Mouse (Mus musculus) ES-Bruce4 (cell line): ENCODE data around the gene Thrap3. TPM values are rescaled to one million over a fixed set of nuclear protein-coding genes. Genes with fewer than 3 reads are reported as not detected.
A peak's percentile ranks its signal among the peaks of the same experiment; 100 is the strongest.
"Not testable (repeated sequence)": the region's sequence is repeated elsewhere in the genome, so short reads cannot be mapped to it uniquely, and the experiment has no call there.

Experiments
- H3K27ac ChIP-seq: 2 replicates; pipeline ENCODE4 v1.5.1; 2012; ENCODE audit warnings: low read length, inconsistent platforms; ENCODE audit not compliant: insufficient read depth
- H3K27me3 ChIP-seq: 2 replicates; pipeline ENCODE4 v1.6.1; 2012; ENCODE audit warnings: mild to moderate bottlenecking, low read length, inconsistent platforms; ENCODE audit not compliant: control insufficient read depth, poor library complexity, insufficient read depth, severe bottlenecking
- H3K36me3 ChIP-seq: 2 replicates; pipeline ENCODE4 v1.6.1; 2012; ENCODE audit warnings: inconsistent platforms, mild to moderate bottlenecking, low read length, moderate library complexity; ENCODE audit not compliant: control insufficient read depth, poor library complexity, insufficient read depth, severe bottlenecking
- H3K4me1 ChIP-seq: one replicate; pipeline ENCODE4 v1.8.1; 2011; ENCODE audit warnings: low read length; ENCODE audit not compliant: control insufficient read depth, insufficient read depth
- H3K4me3 ChIP-seq: 2 replicates; pipeline ENCODE4 v1.5.1; 2011; ENCODE audit warnings: low read depth, mild to moderate bottlenecking, low read length
- H3K9ac ChIP-seq: 2 replicates; pipeline ENCODE4 v1.6.1; 2012; ENCODE audit warnings: low read depth, mild to moderate bottlenecking, inconsistent platforms; ENCODE audit not compliant: poor library complexity, severe bottlenecking
- H3K9me3 ChIP-seq: replicated peaks from 2 replicates; pipeline ENCODE4 v1.6.1; 2012; ENCODE audit warnings: mild to moderate bottlenecking, low read length, inconsistent platforms; ENCODE audit not compliant: control insufficient read depth, poor library complexity, insufficient read depth, severe bottlenecking
- CTCF ChIP-seq: IDR thresholded peaks from one replicate; pipeline ENCODE4 v1.8.1; 2011; ENCODE audit warnings: low read depth, low read length
- EP300 ChIP-seq: IDR thresholded peaks from 2 replicates; pipeline ENCODE4 v1.6.1; 2011; ENCODE audit warnings: low read depth, low read length; ENCODE audit not compliant: insufficient read depth
- POLR2A ChIP-seq: IDR thresholded peaks from one replicate; pipeline ENCODE4 v1.8.1; 2011; ENCODE audit warnings: low read length; ENCODE audit not compliant: insufficient read depth
- polyA plus RNA-seq: library from polyadenylated mRNA; stranded (reverse); fragments of >200 nt; gene quantifications from 2 replicates; pipeline ENCODE4 v1.2.4, GENCODE M21; 2011; ENCODE audit warnings: low read depth; ENCODE audit not compliant: missing spikeins, insufficient read depth, insufficient read length

Thrap3 gene
- polyA plus RNA-seq, 1 experiment = 495 TPM

GRCm38 (mm10) chr4:126222631-126223030 lies 20.1 kb upstream of the Thrap3 start:
- no peak overlapping the region for H3K9ac ChIP-seq
- H3K9me3 ChIP-seq = no peaks in the 10 kb centered on the region
- H3K36me3 ChIP-seq = no peaks in the 10 kb centered on the region
- H3K27me3 ChIP-seq = no peaks in the 10 kb centered on the region
- no peaks in the 10 kb centered on the region for H3K4me1 ChIP-seq
- no peak overlapping the region for H3K27ac ChIP-seq
- TF ChIP-seq EP300 = no peak
- no peak for TF ChIP-seq CTCF
- TF ChIP-seq POLR2A = no peak
- peak overlapping the region; percentile 38 for H3K4me3 ChIP-seq

DNA sequence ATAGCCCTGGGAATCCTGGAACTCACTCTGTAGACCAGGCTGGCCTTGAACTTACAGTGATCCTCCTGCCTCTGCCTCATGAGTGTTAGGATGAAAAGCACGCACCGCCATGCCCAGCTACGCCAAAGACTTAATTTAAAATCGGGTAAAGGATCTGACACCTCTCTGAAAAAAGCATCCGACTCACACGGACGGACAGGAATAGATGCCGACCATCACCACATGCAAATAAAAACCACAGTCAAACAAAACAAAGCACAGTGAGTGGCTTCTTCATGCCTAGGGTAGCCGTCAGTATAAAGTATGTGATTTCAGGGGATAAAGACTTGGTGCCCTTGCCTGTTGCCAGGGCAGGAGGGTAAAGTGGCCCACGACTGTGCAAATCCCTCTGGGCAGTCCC lies 17.5 kb upstream of the Thrap3 start:
- H3K9me3 ChIP-seq = no peaks in the 10 kb centered on the region
- H3K9ac ChIP-seq = no peak overlapping the region
- no peaks in the 10 kb centered on the region for H3K27me3 ChIP-seq
- H3K4me3 ChIP-seq = no peak overlapping the region
- TF ChIP-seq CTCF = no peak
- TF ChIP-seq POLR2A = no peak
- TF ChIP-seq EP300 = no peak
- H3K36me3 ChIP-seq = no peaks in the 10 kb centered on the region
- H3K27ac ChIP-seq = no peak overlapping the region
- no peaks in the 10 kb centered on the region for H3K4me1 ChIP-seq

DNA sequence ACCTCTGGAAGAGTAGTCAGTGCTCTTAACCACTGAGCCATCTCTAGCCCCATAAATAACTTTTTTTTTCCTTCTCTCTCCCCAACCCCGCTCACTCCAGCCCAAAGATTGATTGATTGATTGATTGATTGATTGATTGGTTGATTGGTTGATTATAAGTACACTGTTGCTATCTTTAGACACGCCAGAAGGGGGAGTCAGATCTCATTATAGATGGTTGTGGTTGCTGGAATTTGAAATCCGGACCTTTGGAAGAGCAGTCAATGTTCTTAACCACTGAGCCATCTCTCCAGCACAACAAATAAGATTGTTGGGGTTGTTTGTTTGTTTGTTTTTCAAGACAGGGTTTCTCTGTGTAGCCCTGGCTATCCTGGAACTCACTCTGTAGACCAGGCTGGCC lies 17.0 kb upstream of the Thrap3 start:
- not testable (repeated sequence) for H3K27ac ChIP-seq, H3K36me3 ChIP-seq, H3K27me3 ChIP-seq, H3K9ac ChIP-seq, H3K4me1 ChIP-seq, H3K9me3 ChIP-seq, H3K4me3 ChIP-seq

DNA sequence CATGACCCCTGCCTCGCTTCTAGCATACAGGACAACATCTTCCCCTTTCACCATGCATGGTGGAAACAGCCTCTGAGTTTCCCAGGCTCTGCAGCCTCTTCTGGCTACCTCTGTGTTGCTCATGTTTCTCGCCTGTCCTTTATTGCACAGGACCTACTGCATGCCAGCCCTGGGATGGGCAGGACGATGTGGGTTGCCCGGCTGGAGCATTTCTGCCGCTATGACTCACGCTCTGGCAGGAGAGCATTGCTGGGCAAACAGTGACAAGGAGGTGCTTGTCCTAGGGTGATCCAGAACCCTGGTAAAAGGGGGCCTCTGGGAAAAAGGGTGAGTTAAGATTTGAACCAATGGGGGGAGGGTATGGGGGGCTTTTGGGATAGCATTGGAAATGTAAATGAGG lies 15.2 kb upstream of the Thrap3 start:
- H3K9me3 ChIP-seq = no peaks in the 10 kb centered on the region
- no peak overlapping the region for H3K27ac ChIP-seq
- no peak for TF ChIP-seq POLR2A
- no peak for TF ChIP-seq EP300
- no peak for TF ChIP-seq CTCF

DNA sequence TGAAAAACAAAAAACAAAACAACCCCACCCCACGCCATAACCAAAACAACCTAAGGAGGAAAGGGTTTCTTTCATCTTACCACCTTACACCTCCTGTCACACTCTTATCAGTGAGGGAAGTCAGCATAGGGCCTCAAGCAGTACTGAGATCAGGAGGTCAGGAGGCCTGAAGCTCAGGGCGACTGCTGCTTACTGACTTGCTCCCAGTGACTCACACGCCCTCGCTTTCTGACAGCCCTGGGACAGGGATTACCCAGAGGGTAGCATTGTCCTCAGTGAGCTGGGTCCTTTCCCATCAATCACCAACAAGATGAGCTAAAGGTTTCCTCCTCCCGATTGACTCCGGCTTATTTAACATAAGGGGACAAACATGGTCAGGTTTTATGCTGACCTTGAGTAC lies 4.5 kb upstream of the Thrap3 start:
- no peak for TF ChIP-seq EP300
- no peak for TF ChIP-seq CTCF
- TF ChIP-seq POLR2A = no peak
- no peak overlapping the region for H3K4me3 ChIP-seq
- no peaks in the 10 kb centered on the region for H3K27me3 ChIP-seq
- H3K27ac ChIP-seq = no peak overlapping the region
- H3K9ac ChIP-seq = no peak overlapping the region
- H3K4me1 ChIP-seq = peaks cover 3% of the 10 kb centered on the region
- H3K36me3 ChIP-seq = no peaks in the 10 kb centered on the region
- H3K9me3 ChIP-seq = no peaks in the 10 kb centered on the region

More for the DNA sequence above, 15.2 kb upstream of the Thrap3 start:
- Histone ChIP-seq H3K36me3 (no peaks in the 10 kb centered on the region), H3K4me3 (no peak overlapping the region), H3K4me1 (no peaks in the 10 kb centered on the region), H3K27me3 (no peaks in the 10 kb centered on the region), H3K9ac (no peak overlapping the region)

DNA sequence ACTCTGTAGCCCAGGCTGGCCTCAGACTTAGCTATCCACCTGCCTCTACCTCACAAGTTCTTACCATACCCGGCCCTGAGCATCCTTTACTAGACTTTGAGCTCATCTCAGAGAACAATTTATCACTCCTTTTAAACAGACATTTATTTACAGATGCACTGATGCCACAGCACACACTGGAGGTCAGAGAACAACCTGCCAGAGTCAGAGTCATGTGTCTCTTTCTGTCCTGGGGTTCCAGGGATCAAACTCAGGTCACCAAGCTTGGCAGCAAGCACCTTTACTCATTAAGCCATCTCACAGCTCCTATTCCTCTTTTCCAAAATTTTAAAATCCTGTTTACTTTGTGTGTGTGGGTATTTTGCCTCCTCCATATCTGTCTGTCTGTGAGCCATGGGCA lies 2.8 kb upstream of the Thrap3 start:
- Histone ChIP-seq H3K4me1 (peaks cover 3% of the 10 kb centered on the region), H3K9me3 (no peaks in the 10 kb centered on the region), H3K36me3 (no peaks in the 10 kb centered on the region), H3K27ac (no peak overlapping the region), H3K27me3 (no peaks in the 10 kb centered on the region), H3K9ac (no peak overlapping the region), H3K4me3 (no peak overlapping the region)
- TF ChIP-seq EP300 (no peak), CTCF (no peak), POLR2A (no peak)

DNA sequence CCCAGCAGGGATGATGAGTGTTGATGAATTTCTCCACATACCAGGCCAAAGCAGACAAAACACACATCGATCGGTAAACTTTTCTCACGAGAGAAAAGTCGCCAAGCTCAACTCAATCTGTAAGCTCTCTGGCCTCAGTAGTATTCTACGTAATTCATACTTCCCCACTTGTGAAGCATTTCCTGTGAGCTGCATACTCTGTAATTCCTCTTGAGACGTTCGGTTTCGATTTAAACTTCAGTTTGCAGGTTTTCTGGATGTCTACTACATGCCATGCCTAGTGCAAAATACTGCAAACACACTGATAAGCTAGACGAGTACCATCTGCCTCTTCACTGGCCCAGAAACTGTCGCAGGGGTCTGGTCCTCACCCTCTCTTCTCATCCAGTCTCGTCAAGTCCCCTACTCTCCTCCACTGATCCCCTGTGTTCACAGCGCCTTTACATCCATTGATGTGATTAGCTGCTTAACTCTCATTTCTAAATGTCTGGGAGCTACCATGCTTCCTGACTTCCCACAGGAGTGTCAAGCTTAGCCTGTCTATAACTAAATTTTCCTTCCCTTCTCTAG lies 2.2 kb upstream of the Thrap3 start:
- Histone ChIP-seq H3K36me3 (no peaks in the 10 kb centered on the region), H3K9me3 (no peaks in the 10 kb centered on the region), H3K27me3 (no peaks in the 10 kb centered on the region), H3K27ac (no peak overlapping the region), H3K4me1 (peaks cover 3% of the 10 kb centered on the region), H3K4me3 (no peak overlapping the region), H3K9ac (no peak overlapping the region)
- TF ChIP-seq EP300 (no peak), POLR2A (no peak), CTCF (no peak)
